Mouse (Mus musculus) forebrain, embryonic 10.5 days (tissue): Measurements from ENCODE around the gene Hspb6. TPM values are rescaled to one million over a fixed set of nuclear protein-coding genes. Genes with fewer than 3 reads are reported as not detected.
A peak's percentile ranks its signal among the peaks of the same experiment; 100 is the strongest.

Experiments
- DNase-seq: peaks from one replicate; pipeline ENCODE4 v3.0.0-alpha.2; 2017; ENCODE audit warnings: low spot score; ENCODE audit errors: extremely low spot score
- H3K27ac ChIP-seq: fragments of 300-500 bp; sonication (generic); 2 replicates; pipeline ENCODE4 v1.5.1; 2016; ENCODE audit warnings: mild to moderate bottlenecking
- H3K27me3 ChIP-seq: fragments of 300-500 bp; sonication (generic); 2 replicates; pipeline ENCODE4 v1.6.1; 2016; ENCODE audit warnings: mild to moderate bottlenecking; ENCODE audit not compliant: poor library complexity, severe bottlenecking
- H3K36me3 ChIP-seq: fragments of 300-500 bp; sonication (generic); replicated peaks from 2 replicates; pipeline ENCODE4 v1.6.1; 2016; ENCODE audit warnings: mild to moderate bottlenecking, moderate library complexity
- H3K4me1 ChIP-seq: fragments of 300-500 bp; sonication (generic); 2 replicates; pipeline ENCODE4 v1.6.1; 2016
- H3K4me3 ChIP-seq: fragments of 300-500 bp; sonication (generic); 2 replicates; pipeline ENCODE4 v1.5.1; 2016; ENCODE audit warnings: mild to moderate bottlenecking, moderate library complexity
- H3K9me3 ChIP-seq: fragments of 300-500 bp; sonication (generic); 2 replicates; pipeline ENCODE4 v1.6.1; 2016; ENCODE audit warnings: mild to moderate bottlenecking, moderate library complexity
- WGBS: fragments of 180-500 bp; shearing (Covaris S2); methylation state at CpG from one replicate; pipeline ENCODE4 v1.1.7; 2016; 5-methylcytosine and 5-hydroxymethylcytosine counted together
- polyA plus RNA-seq: library from polyadenylated mRNA; unstranded; fragments of >200 nt; fragmentation: Nextera tagmentation; extraction: Ambion mirVana; gene quantifications from 2 replicates; pipeline ENCODE4 v1.2.1, GENCODE M21; 2016

Hspb6 gene
- polyA plus RNA-seq, 1 experiment from 2014 or later, result 4.6 TPM

DNA sequence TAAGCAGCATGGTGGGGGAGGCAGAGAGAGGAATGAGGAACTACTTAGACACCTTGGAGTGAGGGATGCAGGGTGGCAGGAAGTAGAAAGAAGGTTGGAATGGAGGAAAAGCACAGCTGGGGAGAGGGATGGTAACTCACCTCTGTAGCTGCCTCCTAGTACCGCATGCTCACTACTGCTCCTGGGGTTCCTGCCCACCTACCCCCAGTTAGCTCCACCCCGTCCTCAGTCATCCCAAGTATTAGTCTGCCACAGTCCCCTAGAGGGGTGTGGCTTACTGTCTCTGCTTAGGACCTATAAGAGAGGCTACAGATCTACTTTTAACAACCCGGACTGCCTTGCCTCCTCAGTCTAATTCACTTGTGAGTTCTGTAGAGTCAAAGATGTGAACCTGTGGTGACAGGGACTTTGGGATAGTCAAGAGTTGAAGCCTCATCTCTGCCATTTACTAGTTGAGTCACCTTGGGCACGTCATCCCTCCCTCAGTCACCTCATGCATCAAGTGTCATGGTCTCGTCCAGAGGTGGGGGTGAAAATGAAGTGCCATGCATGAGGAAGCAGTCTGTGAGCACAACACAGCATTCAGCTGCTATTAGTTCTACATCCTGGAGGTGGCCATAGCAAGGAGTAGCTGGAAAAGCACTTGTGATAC lies 40.9 kb downstream of the Hspb6 start:
- Histone ChIP-seq H3K4me1 (peaks cover 26% of the 10 kb centered on the region), H3K36me3 (no peaks in the 10 kb centered on the region), H3K27me3 (no peaks in the 10 kb centered on the region), H3K27ac (no peak overlapping the region), H3K9me3 (no peaks in the 10 kb centered on the region), H3K4me3 (no peak overlapping the region)
- DNase-seq, result no peak
- WGBS, result 65% methylated on average over 5 of the region's 5 CpGs

GRCm38 (mm10) chr7:30593579-30594509 lies 41.9 kb downstream of the Hspb6 start:
- WGBS, result 87% methylated on average over 10 of the region's 10 CpGs
- no peak for DNase-seq
- Histone ChIP-seq H3K9me3 (no peaks in the 10 kb centered on the region), H3K27me3 (no peaks in the 10 kb centered on the region), H3K36me3 (no peaks in the 10 kb centered on the region), H3K4me1 (peaks cover 26% of the 10 kb centered on the region), H3K27ac (no peak overlapping the region), H3K4me3 (no peak overlapping the region)

DNA sequence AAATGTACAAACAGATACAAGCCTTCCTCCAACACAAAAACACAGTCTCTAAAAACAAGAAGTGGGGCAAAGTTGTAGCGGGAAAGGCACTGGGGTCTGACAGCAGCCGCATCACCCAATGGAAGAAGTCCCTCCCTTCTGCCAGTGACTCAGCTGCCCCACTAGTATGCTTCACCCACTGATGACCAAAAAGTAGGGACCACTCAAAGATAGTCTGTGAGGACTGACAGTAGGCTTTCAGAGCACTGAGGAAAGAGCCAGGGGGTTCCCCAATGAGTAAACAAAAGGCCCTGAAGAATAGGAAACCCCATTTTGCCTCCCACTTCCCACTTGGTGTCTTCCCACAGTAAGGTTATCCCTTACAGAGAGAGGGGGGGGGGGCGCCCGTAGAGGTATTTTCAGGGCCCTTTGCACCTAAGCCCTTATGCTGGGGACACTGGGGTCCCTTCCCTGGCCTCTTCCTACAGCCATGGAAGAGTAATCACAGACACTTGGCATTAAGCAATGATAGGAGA lies 42.6 kb downstream of the Hspb6 start:
- Histone ChIP-seq H3K4me3 (no peak overlapping the region), H3K27ac (no peak overlapping the region), H3K27me3 (no peaks in the 10 kb centered on the region), H3K9me3 (no peaks in the 10 kb centered on the region), H3K4me1 (peaks cover 24% of the 10 kb centered on the region), H3K36me3 (no peaks in the 10 kb centered on the region)
- 65% methylated on average over 4 of the region's 4 CpGs for WGBS
- DNase-seq, result no peak

- H3K27me3 ChIP-seq, result no peaks in the 10 kb centered on the region
- no peak overlapping the region for H3K4me3 ChIP-seq
- 87% methylated on average over 5 of the region's 5 CpGs for WGBS
- DNase-seq, result no peak
- no peaks in the 10 kb centered on the region for H3K9me3 ChIP-seq
- no peak overlapping the region for H3K27ac ChIP-seq
- H3K36me3 ChIP-seq, result no peaks in the 10 kb centered on the region
- H3K4me1 ChIP-seq, result peaks cover 25% of the 10 kb centered on the region
Observed at GRCm38 (mm10) chr7:30596093-30596492, 44.1 kb downstream of the Hspb6 start.

GRCm38 (mm10) chr7:30596811-30597210 lies 44.8 kb downstream of the Hspb6 start:
- H3K4me1 ChIP-seq, result peaks cover 20% of the 10 kb centered on the region
- 83% methylated on average over 5 of the region's 5 CpGs for WGBS
- no peaks in the 10 kb centered on the region for H3K36me3 ChIP-seq
- H3K27ac ChIP-seq, result no peak overlapping the region
- no peaks in the 10 kb centered on the region for H3K27me3 ChIP-seq
- DNase-seq, result no peak
- no peak overlapping the region for H3K4me3 ChIP-seq
- no peaks in the 10 kb centered on the region for H3K9me3 ChIP-seq

DNA sequence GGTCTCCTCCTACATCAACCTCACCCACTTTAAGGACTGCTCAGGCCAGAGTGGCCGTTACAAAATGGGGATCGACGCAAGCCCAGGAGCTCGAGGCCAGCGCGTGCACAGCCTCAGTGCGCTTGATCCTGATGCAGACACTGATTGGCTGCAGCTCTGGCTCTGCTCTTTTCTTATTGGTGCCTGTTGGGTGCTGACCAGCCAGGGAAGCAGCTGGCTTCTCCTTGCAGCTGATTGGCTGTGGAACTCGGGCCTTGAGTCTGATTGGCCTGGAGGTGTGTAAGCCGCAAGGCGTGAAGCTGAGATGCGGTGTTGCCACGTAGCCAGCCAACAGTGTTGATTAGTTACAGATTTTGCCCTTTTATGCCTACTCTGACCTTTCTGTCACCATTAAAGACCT lies 46.8 kb downstream of the Hspb6 start, which contains the start of gene Zbtb32:
Zbtb32 (minus strand) TSS at position 124 of the 400 bp plus-strand sequence.
- no peak for DNase-seq
- Histone ChIP-seq H3K27me3 (no peaks in the 10 kb centered on the region), H3K9me3 (no peaks in the 10 kb centered on the region), H3K27ac (0 out of 2 replicates have a peak within 1 kb of the TSS, but pooled peaks have one; percentile 40), H3K4me3 (peak within 1 kb of the TSS; percentile 25), H3K36me3 (no peaks in the 10 kb centered on the region), H3K4me1 (peaks cover 14% of the 10 kb centered on the region)
- 94% methylated on average over 12 of the region's 12 CpGs for WGBS

DNA sequence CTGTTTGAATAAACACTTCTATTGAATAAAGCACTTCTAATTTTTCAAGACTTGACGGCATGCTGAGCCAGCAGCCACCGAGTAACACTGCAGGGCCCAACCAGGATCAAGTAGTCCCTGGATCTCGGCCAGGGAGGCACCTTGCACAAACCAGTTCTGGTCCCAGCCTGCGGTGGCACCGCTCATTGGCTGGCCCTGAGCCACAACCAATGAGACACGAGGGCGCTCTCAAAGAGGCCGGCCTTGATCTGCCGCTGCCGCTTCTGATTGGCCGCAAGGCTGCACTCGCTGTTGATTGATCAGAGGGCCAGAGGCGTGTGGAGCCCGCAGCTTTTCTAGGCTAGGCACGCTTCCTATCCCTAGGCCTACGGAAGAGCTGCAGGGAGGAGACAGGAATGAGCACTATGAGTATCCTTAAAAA lies 48.0 kb downstream of the Hspb6 start:
- no peaks in the 10 kb centered on the region for H3K9me3 ChIP-seq
- H3K4me1 ChIP-seq, result peaks cover 14% of the 10 kb centered on the region
- peak; percentile 84 for DNase-seq
- 0 out of 2 replicates have a peak overlapping the region, but pooled peaks have one; percentile 40 for H3K27ac ChIP-seq
- no peaks in the 10 kb centered on the region for H3K36me3 ChIP-seq
- WGBS, result 2% methylated on average over 16 of the region's 16 CpGs
- no peaks in the 10 kb centered on the region for H3K27me3 ChIP-seq
- peak overlapping the region; percentile 25 for H3K4me3 ChIP-seq

DNA sequence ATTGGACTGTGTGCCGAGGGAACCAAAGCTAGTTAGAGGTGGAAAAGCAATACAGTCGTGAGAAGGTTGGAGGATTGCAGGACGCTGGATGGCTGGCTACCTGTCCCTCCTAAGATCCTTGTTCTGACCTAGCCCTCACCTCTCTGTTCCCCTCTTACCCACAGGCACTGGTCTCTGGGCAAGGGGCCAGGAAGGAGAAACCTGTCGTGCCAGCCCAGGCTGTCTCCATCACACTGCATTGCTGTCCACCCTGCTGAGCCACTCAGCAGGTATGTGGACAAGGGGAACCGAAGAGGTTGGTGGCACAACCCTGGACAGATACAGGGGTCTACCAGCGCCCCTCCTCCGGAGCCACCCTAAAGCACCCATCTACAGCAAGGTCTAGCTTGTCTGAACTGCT lies 48.7 kb downstream of the Hspb6 start:
- 74% methylated on average over 7 of the region's 7 CpGs for WGBS

GRCm38 (mm10) chr7:30602583-30602982 lies 50.6 kb downstream of the Hspb6 start:
- Histone ChIP-seq H3K36me3 (no peaks in the 10 kb centered on the region), H3K9me3 (no peaks in the 10 kb centered on the region), H3K27me3 (no peaks in the 10 kb centered on the region), H3K4me3 (no peak overlapping the region), H3K4me1 (peaks cover 14% of the 10 kb centered on the region), H3K27ac (no peak overlapping the region)
- 51% methylated on average over 3 of the region's 3 CpGs for WGBS
- DNase-seq, result no peak

More for the DNA sequence above, 48.7 kb downstream of the Hspb6 start:
- no peaks in the 10 kb centered on the region for H3K9me3 ChIP-seq
- no peak overlapping the region for H3K27ac ChIP-seq
- H3K4me3 ChIP-seq, result no peak overlapping the region; the same call in 1 of the 2 replicates
- no peaks in the 10 kb centered on the region for H3K27me3 ChIP-seq
- peaks cover 14% of the 10 kb centered on the region for H3K4me1 ChIP-seq
- no peaks in the 10 kb centered on the region for H3K36me3 ChIP-seq
- no peak for DNase-seq

- DNase-seq, result no peak
- H3K9me3 ChIP-seq, result no peaks in the 10 kb centered on the region
- H3K27me3 ChIP-seq, result no peaks in the 10 kb centered on the region
- H3K4me3 ChIP-seq, result no peak overlapping the region
- no peak overlapping the region for H3K27ac ChIP-seq
- WGBS, result 62% methylated on average over 8 of the region's 8 CpGs
- H3K4me1 ChIP-seq, result peaks cover 23% of the 10 kb centered on the region
- no peaks in the 10 kb centered on the region for H3K36me3 ChIP-seq
Observed at GRCm38 (mm10) chr7:30604424-30604823, 52.4 kb downstream of the Hspb6 start.

GRCm38 (mm10) chr7:30604944-30605343 lies 53.0 kb downstream of the Hspb6 start:
- no peaks in the 10 kb centered on the region for H3K27me3 ChIP-seq
- no peak overlapping the region for H3K4me3 ChIP-seq
- no peak overlapping the region for H3K27ac ChIP-seq
- no peaks in the 10 kb centered on the region for H3K9me3 ChIP-seq
- peaks cover 18% of the 10 kb centered on the region for H3K4me1 ChIP-seq
- DNase-seq, result no peak
- no peaks in the 10 kb centered on the region for H3K36me3 ChIP-seq
- WGBS, result 88% methylated on average over 8 of the region's 8 CpGs
